In the genomic region with DNA sequence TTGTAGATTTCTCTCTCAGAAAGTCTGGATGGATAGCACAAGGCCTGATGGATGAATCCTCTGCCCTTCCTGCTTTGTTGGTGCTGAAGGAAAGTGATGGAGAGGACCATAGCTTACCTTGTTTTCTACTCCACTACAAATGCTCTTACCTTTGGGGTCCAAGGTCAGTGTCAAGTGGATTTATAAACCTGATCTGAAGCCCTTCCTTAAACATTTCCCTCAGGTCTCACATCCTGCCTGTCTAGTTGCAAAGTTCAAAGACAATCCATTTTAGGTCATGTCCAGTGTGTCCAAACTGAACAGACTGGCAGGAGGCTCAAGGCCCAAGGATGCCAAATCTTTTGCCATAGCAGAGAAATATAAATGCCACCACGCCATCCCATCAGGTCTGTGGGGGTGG, we compare ENCODE assay signal across 23 mouse cellular contexts. TPM values are rescaled to one million over a fixed set of nuclear protein-coding genes. Genes with fewer than 3 reads are reported as not detected.
DNase-seq lines count a peak whose midpoint lies in the region; ATAC-seq lines count a peak whose summit lies in the region.
"Had no signal": no experiment of that assay in that cellular context is flagged by ENCODE, and none has a peak within 500 bp of the region (broad histone marks: within the 10 kb centered on the region; RNA-seq: fewer than 3 reads in every experiment).

No protein-coding gene starts in this region.

- peaks cover 29% of the 10 kb centered on the region for H3K4me1 ChIP-seq in forebrain, embryonic 10.5 days
- peaks cover 17% of the 10 kb centered on the region for H3K4me1 ChIP-seq in forebrain, embryonic 11.5 days (replicated peaks; ENCODE audit: control insufficient read depth, insufficient read depth, low read length)
- peaks cover 52% of the 10 kb centered on the region for H3K4me1 ChIP-seq in neural tube, embryonic 15.5 days
- H3K4me1 ChIP-seq in hindbrain, embryonic 15.5 days (replicated peaks) = peaks cover 25% of the 10 kb centered on the region
- peaks cover 71% of the 10 kb centered on the region for H3K4me1 ChIP-seq in neural tube, embryonic 13.5 days (replicated peaks)
- peaks cover 43% of the 10 kb centered on the region for H3K4me1 ChIP-seq in kidney, embryonic 16.5 days (ENCODE audit: insufficient read depth, low read length)

- no peak overlapping the region for H3K4me2 ChIP-seq in forebrain, embryonic 11.5 days (ENCODE audit: low read depth, low read length, severe bottlenecking)
- H3K4me2 ChIP-seq in neural tube, embryonic 15.5 days = no peak overlapping the region
- no peak overlapping the region for H3K4me2 ChIP-seq in hindbrain, embryonic 15.5 days
- peak overlapping the region; percentile 69 for H3K4me2 ChIP-seq in neural tube, embryonic 13.5 days
- H3K4me2 ChIP-seq in kidney, embryonic 16.5 days (replicated peaks; ENCODE audit: low read depth, low read length) = no peak overlapping the region

- whole genome bisulfite sequencing in forebrain, embryonic 10.5 days = 62% methylated on average over 1 of the region's 1 CpGs
- 55% methylated on average over 1 of the region's 1 CpGs for WGBS in forebrain, embryonic 11.5 days
- WGBS in neural tube, embryonic 15.5 days = 95% methylated on average over 1 of the region's 1 CpGs
- whole genome bisulfite sequencing in hindbrain, embryonic 15.5 days = 67% methylated on average over 1 of the region's 1 CpGs
- WGBS in neural tube, embryonic 13.5 days = 88% methylated on average over 1 of the region's 1 CpGs
- 95% methylated on average over 1 of the region's 1 CpGs for WGBS in kidney, embryonic 16.5 days

- peaks cover 100% of the 10 kb centered on the region for H3K27me3 ChIP-seq in forebrain, embryonic 10.5 days (ENCODE audit: poor library complexity, severe bottlenecking)
- H3K27me3 ChIP-seq in forebrain, embryonic 11.5 days (ENCODE audit: control insufficient read depth, insufficient read depth, low read length) = peaks cover 92% of the 10 kb centered on the region
- H3K27me3 ChIP-seq in neural tube, embryonic 15.5 days (replicated peaks) = no peaks in the 10 kb centered on the region
- H3K27me3 ChIP-seq in hindbrain, embryonic 15.5 days = peaks cover 37% of the 10 kb centered on the region
- H3K27me3 ChIP-seq in neural tube, embryonic 13.5 days = no peaks in the 10 kb centered on the region
- peaks cover 15% of the 10 kb centered on the region for H3K27me3 ChIP-seq in kidney, embryonic 16.5 days (ENCODE audit: insufficient read depth, low read length)

- no peaks in the 10 kb centered on the region for H3K9me3 ChIP-seq in forebrain, embryonic 10.5 days
- H3K9me3 ChIP-seq in forebrain, embryonic 11.5 days (ENCODE audit: control insufficient read depth, low read length) = no peaks in the 10 kb centered on the region
- no peaks in the 10 kb centered on the region for H3K9me3 ChIP-seq in neural tube, embryonic 15.5 days (replicated peaks)
- H3K9me3 ChIP-seq in hindbrain, embryonic 15.5 days = no peaks in the 10 kb centered on the region
- H3K9me3 ChIP-seq in neural tube, embryonic 13.5 days = no peaks in the 10 kb centered on the region
- H3K9me3 ChIP-seq in kidney, embryonic 16.5 days (ENCODE audit: low read length) = no peaks in the 10 kb centered on the region
- H3K9me3 ChIP-seq: embryonic facial prominence, embryonic 12.5 days; forebrain, embryonic 13.5 days; heart, embryonic 15.5 days had no signal

- H3K27ac ChIP-seq in forebrain, embryonic 10.5 days = no peak overlapping the region
- H3K27ac ChIP-seq in forebrain, embryonic 11.5 days (ENCODE audit: low read depth, low read length) = no peak overlapping the region
- H3K27ac ChIP-seq in neural tube, embryonic 15.5 days (replicated peaks) = no peak overlapping the region
- H3K27ac ChIP-seq in hindbrain, embryonic 15.5 days (replicated peaks) = 0 out of 2 replicates have a peak overlapping the region, but pooled peaks have one; percentile 30
- H3K27ac ChIP-seq in neural tube, embryonic 13.5 days (replicated peaks) = peak overlapping the region; percentile 79; the same call in 1 of the 2 replicates
- H3K27ac ChIP-seq in kidney, embryonic 16.5 days (ENCODE audit: low read length) = no peak overlapping the region
- H3K27ac ChIP-seq: embryonic facial prominence, embryonic 12.5 days; forebrain, embryonic 13.5 days; heart, adult 2 months; heart, embryonic 15.5 days had no signal

- peak; percentile 18 for DNase-seq in forebrain, embryonic 10.5 days (ENCODE audit: extremely low spot score, low spot score)
- DNase-seq in forebrain, embryonic 11.5 days (ENCODE audit: low spot score) = no peak
- DNase-seq in neural tube, embryonic 10.5 days (ENCODE audit: extremely low spot score, low spot score) = peak; percentile 34
- no peak for DNase-seq in yolk sac, embryonic 10.5 days (ENCODE audit: low spot score)
- DNase-seq: adrenal gland, postnatal 14 days; cerebellum, adult 11-12 months; cerebellum, adult 9-10 months; cerebellum, postnatal 25 days; forebrain, postnatal 0 days; gastrocnemius, postnatal 14 days; heart, adult 2 months; heart, postnatal 14 days had no signal

- no peak overlapping the region for H3K9ac ChIP-seq in forebrain, embryonic 11.5 days (ENCODE audit: low read length)
- no peak overlapping the region for H3K9ac ChIP-seq in neural tube, embryonic 15.5 days (replicated peaks)
- no peak overlapping the region for H3K9ac ChIP-seq in hindbrain, embryonic 15.5 days
- H3K9ac ChIP-seq in neural tube, embryonic 13.5 days = no peak overlapping the region
- no peak overlapping the region for H3K9ac ChIP-seq in kidney, embryonic 16.5 days (replicated peaks; ENCODE audit: low read length)
- H3K9ac ChIP-seq: embryonic facial prominence, embryonic 12.5 days; forebrain, embryonic 13.5 days; forebrain, postnatal 0 days had no signal

- no peak overlapping the region for H3K4me3 ChIP-seq in forebrain, embryonic 10.5 days
- no peak overlapping the region for H3K4me3 ChIP-seq in forebrain, embryonic 11.5 days (ENCODE audit: low read depth, low read length)
- no peak overlapping the region for H3K4me3 ChIP-seq in neural tube, embryonic 15.5 days (replicated peaks)
- no peak overlapping the region for H3K4me3 ChIP-seq in hindbrain, embryonic 15.5 days
- H3K4me3 ChIP-seq in neural tube, embryonic 13.5 days = no peak overlapping the region
- H3K4me3 ChIP-seq in kidney, embryonic 16.5 days (ENCODE audit: low read length) = no peak overlapping the region
- H3K4me3 ChIP-seq: heart, adult 2 months had no signal

- no peak for ATAC-seq in forebrain, embryonic 11.5 days (replicated peaks; ENCODE audit: low FRiP score)
- ATAC-seq in neural tube, embryonic 15.5 days (ENCODE audit: low FRiP score) = no peak
- no peak for ATAC-seq in hindbrain, embryonic 15.5 days (ENCODE audit: low FRiP score, low read depth)
- ATAC-seq in neural tube, embryonic 13.5 days (ENCODE audit: low read depth) = no peak
- ATAC-seq in kidney, embryonic 16.5 days (ENCODE audit: low FRiP score, low TSS enrichment) = no peak
- ATAC-seq: forebrain, embryonic 13.5 days; forebrain, postnatal 0 days had no signal

- no peaks in the 10 kb centered on the region for H3K36me3 ChIP-seq in forebrain, embryonic 10.5 days (replicated peaks)
- H3K36me3 ChIP-seq in forebrain, embryonic 11.5 days (ENCODE audit: control insufficient read depth, insufficient read depth, low read length) = no peaks in the 10 kb centered on the region
- 0 out of 2 replicates have a peak, but pooled peaks cover 1% of the 10 kb centered on the region for H3K36me3 ChIP-seq in neural tube, embryonic 15.5 days
- H3K36me3 ChIP-seq in hindbrain, embryonic 15.5 days = no peaks in the 10 kb centered on the region
- peaks cover 14% of the 10 kb centered on the region for H3K36me3 ChIP-seq in neural tube, embryonic 13.5 days
- H3K36me3 ChIP-seq in kidney, embryonic 16.5 days (ENCODE audit: insufficient read depth, low read length) = no peaks in the 10 kb centered on the region
- H3K36me3 ChIP-seq: embryonic facial prominence, embryonic 12.5 days; heart, embryonic 15.5 days had no signal

RNA-seq across cellular contexts. Expression of a gene that starts 10.9 kb away (rescaled TPM):
- not detected in 2 replicates for polyA plus RNA-seq in forebrain, embryonic 10.5 days (2016; fragmentation: Nextera tagmentation; extraction: Ambion mirVana)
- not detected in 2 replicates for polyA plus RNA-seq in forebrain, embryonic 11.5 days (2014; fragmentation: Nextera tagmentation; extraction: Ambion mirVana)
- 1.7 and 2.1 TPM in 2 replicates for polyA plus RNA-seq in neural tube, embryonic 15.5 days (2015; fragmentation: Nextera tagmentation; extraction: Ambion mirVana)
- polyA plus RNA-seq in hindbrain, embryonic 15.5 days (2015; fragmentation: Nextera tagmentation; extraction: Ambion mirVana) = 1.2 and 2.4 TPM in 2 replicates
- polyA plus RNA-seq in neural tube, embryonic 13.5 days (2015; fragmentation: Nextera tagmentation; extraction: Ambion mirVana) = 6.4 and 9.0 TPM in 2 replicates
- 0.99 and 1.00 TPM in 2 replicates for polyA plus RNA-seq in kidney, embryonic 16.5 days (2015; fragmentation: Nextera tagmentation; extraction: Ambion mirVana)
- polyA plus RNA-seq: C2C12; forebrain, embryonic 13.5 days; forebrain, postnatal 0 days; heart, adult 2 months; heart, embryonic 11.5 days; heart, embryonic 15.5 days; intestine, embryonic 14.5 days had no signal

RNA-seq across cellular contexts. Expression of a gene that starts 25.3 kb away (rescaled TPM):
- not detected in 2 replicates for polyA plus RNA-seq in forebrain, embryonic 10.5 days (2016; fragmentation: Nextera tagmentation; extraction: Ambion mirVana)
- not detected in 2 replicates for polyA plus RNA-seq in forebrain, embryonic 11.5 days (2014; fragmentation: Nextera tagmentation; extraction: Ambion mirVana)
- polyA plus RNA-seq in neural tube, embryonic 15.5 days (2015; fragmentation: Nextera tagmentation; extraction: Ambion mirVana) = 0.96 and 2.0 TPM in 2 replicates
- 0.87 and 1.6 TPM in 2 replicates for polyA plus RNA-seq in hindbrain, embryonic 15.5 days (2015; fragmentation: Nextera tagmentation; extraction: Ambion mirVana)
- 2.2 and 2.4 TPM in 2 replicates for polyA plus RNA-seq in neural tube, embryonic 13.5 days (2015; fragmentation: Nextera tagmentation; extraction: Ambion mirVana)
- polyA plus RNA-seq in kidney, embryonic 16.5 days (2015; fragmentation: Nextera tagmentation; extraction: Ambion mirVana) = 1.3 and 2.1 TPM in 2 replicates
- polyA plus RNA-seq: C2C12; cortical plate, adult 2 months; embryonic facial prominence, embryonic 12.5 days; forebrain, embryonic 13.5 days; forebrain, postnatal 0 days; heart, embryonic 15.5 days had no signal

RNA-seq across cellular contexts. Expression of a gene that starts 40.1 kb away (rescaled TPM):
- polyA plus RNA-seq in forebrain, embryonic 10.5 days (2016; fragmentation: Nextera tagmentation; extraction: Ambion mirVana) = not detected in 2 replicates
- not detected in 2 replicates for polyA plus RNA-seq in forebrain, embryonic 11.5 days (2014; fragmentation: Nextera tagmentation; extraction: Ambion mirVana)
- polyA plus RNA-seq in neural tube, embryonic 15.5 days (2015; fragmentation: Nextera tagmentation; extraction: Ambion mirVana) = 4.3 and 4.5 TPM in 2 replicates
- polyA plus RNA-seq in hindbrain, embryonic 15.5 days (2015; fragmentation: Nextera tagmentation; extraction: Ambion mirVana) = 2.7 and 3.3 TPM in 2 replicates
- polyA plus RNA-seq in neural tube, embryonic 13.5 days (2015; fragmentation: Nextera tagmentation; extraction: Ambion mirVana) = 6.9 and 7.2 TPM in 2 replicates
- 4.5 and 4.9 TPM in 2 replicates for polyA plus RNA-seq in kidney, embryonic 16.5 days (2015; fragmentation: Nextera tagmentation; extraction: Ambion mirVana)
- polyA plus RNA-seq: C2C12; cortical plate, adult 2 months; forebrain, embryonic 13.5 days; forebrain, postnatal 0 days; heart, embryonic 11.5 days had no signal

RNA-seq across cellular contexts. Expression of a gene that starts 40.1 kb away (rescaled TPM):
- 0.10 TPM in 1 of 2 replicates, not detected in the other for polyA plus RNA-seq in forebrain, embryonic 10.5 days (2016; fragmentation: Nextera tagmentation; extraction: Ambion mirVana)
- polyA plus RNA-seq in forebrain, embryonic 11.5 days (2014; fragmentation: Nextera tagmentation; extraction: Ambion mirVana) = 0.08 and 0.19 TPM in 2 replicates
- polyA plus RNA-seq in neural tube, embryonic 15.5 days (2015; fragmentation: Nextera tagmentation; extraction: Ambion mirVana) = 14.5 and 29.1 TPM in 2 replicates
- polyA plus RNA-seq in hindbrain, embryonic 15.5 days (2015; fragmentation: Nextera tagmentation; extraction: Ambion mirVana) = 49.4 and 51.8 TPM in 2 replicates
- polyA plus RNA-seq in neural tube, embryonic 13.5 days (2015; fragmentation: Nextera tagmentation; extraction: Ambion mirVana) = 24.2 and 33.8 TPM in 2 replicates
- 14.6 and 15.4 TPM in 2 replicates for polyA plus RNA-seq in kidney, embryonic 16.5 days (2015; fragmentation: Nextera tagmentation; extraction: Ambion mirVana)
- polyA plus RNA-seq: C2C12; cortical plate, adult 2 months; forebrain, embryonic 13.5 days; forebrain, postnatal 0 days had no signal

RNA-seq across cellular contexts. Expression of a gene that starts 47.4 kb away (rescaled TPM):
- not detected in 2 replicates for polyA plus RNA-seq in forebrain, embryonic 10.5 days (2016; fragmentation: Nextera tagmentation; extraction: Ambion mirVana)
- polyA plus RNA-seq in forebrain, embryonic 11.5 days (2014; fragmentation: Nextera tagmentation; extraction: Ambion mirVana) = not detected in 2 replicates
- 12.4 and 12.5 TPM in 2 replicates for polyA plus RNA-seq in neural tube, embryonic 15.5 days (2015; fragmentation: Nextera tagmentation; extraction: Ambion mirVana)
- 0.73 and 1.3 TPM in 2 replicates for polyA plus RNA-seq in hindbrain, embryonic 15.5 days (2015; fragmentation: Nextera tagmentation; extraction: Ambion mirVana)
- polyA plus RNA-seq in neural tube, embryonic 13.5 days (2015; fragmentation: Nextera tagmentation; extraction: Ambion mirVana) = 17.4 and 22.8 TPM in 2 replicates
- polyA plus RNA-seq in kidney, embryonic 16.5 days (2015; fragmentation: Nextera tagmentation; extraction: Ambion mirVana) = 41.0 and 45.6 TPM in 2 replicates
- polyA plus RNA-seq: C2C12; cortical plate, adult 2 months; forebrain, embryonic 13.5 days had no signal

Comparison
In these comparisons a context has a peak if more than half of its experiments do, and no peak if none do; other contexts are left out.
1. DNase-seq: peak in forebrain, embryonic 10.5 days (single experiment) and neural tube, embryonic 10.5 days (single experiment); none in forebrain, embryonic 11.5 days (single experiment) and yolk sac, embryonic 10.5 days (single experiment).
2. H3K27ac ChIP-seq: peak in hindbrain, embryonic 15.5 days (single experiment) and neural tube, embryonic 13.5 days (single experiment); none in forebrain, embryonic 10.5 days (single experiment), forebrain, embryonic 11.5 days (single experiment), neural tube, embryonic 15.5 days (single experiment) and kidney, embryonic 16.5 days (single experiment).